Mouse (Mus musculus) NIH3T3 (cell line): ENCODE measurements around the gene Ifnl3.
"Not testable (repeated sequence)": the region's sequence is repeated elsewhere in the genome, so short reads cannot be mapped to it uniquely, and the experiment has no call there.

Source experiments
- DNase-seq: peaks from one replicate; pipeline ENCODE4 v3.0.0-alpha.2; 2012; ENCODE audit warnings: low read depth

Ifnl3 gene

DNA sequence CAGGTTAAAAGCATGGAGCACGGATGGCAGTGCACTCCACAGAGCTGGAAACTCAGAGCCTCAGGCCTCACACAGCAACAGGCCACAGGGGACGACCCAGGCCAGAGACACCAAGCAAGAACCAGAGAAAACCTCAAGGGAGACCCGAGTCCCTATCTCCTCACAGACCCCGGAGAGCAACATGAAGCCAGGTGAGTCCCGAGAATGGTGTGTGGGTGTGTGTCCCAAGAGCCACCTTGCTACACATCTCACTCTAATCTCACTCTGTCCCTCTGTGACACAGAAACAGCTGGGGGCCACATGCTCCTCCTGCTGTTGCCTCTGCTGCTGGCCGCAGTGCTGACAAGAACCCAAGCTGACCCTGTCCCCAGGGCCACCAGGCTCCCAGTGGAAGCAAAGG is at the start of gene Ifnl3:
Ifnl3 (plus strand) TSS at position 301 of the 400 bp plus-strand sequence.
- not testable (repeated sequence) for DNase-seq

DNA sequence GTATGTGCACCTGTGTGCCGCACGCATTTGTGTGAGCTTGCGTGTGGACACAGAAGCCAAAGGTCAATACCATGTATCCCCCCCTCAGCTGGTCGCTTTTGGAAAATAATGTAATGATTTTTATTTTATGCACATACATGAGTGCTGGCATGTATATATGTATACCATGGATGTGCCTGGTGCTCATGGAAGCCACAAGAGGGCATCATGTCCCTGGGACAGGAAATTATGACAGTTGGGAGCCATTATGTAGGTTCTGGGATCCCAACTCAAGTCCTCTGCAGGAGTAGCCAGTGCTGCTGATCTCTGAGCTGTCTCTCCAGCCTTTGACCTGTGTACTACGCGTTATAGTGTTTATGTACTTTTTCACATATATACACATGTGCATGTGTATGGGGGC is 46.4 kb upstream of the Ifnl3 start:
- DNase-seq, result no peak

DNA sequence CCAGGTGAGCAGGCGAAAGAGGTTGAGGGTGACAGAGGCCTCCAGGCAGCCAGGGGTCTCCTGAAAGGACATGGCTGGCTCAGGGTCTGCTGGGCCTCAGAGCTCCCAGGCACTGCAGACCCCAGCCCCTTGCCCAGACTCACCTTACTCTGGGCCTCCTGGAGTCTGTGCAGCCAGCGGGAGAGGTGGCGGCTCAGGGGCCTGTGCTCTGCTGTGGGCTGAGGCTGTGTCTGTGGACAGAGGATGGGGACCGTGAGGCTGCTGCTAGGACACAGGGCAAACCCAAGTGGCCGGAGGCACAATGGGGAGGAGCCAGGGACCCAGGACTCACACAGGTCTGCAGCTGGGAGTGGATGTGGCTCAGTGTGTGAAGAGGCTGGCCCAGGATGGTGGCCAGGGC is 45.3 kb upstream of the Ifnl3 start:
- DNase-seq, result no peak

DNA sequence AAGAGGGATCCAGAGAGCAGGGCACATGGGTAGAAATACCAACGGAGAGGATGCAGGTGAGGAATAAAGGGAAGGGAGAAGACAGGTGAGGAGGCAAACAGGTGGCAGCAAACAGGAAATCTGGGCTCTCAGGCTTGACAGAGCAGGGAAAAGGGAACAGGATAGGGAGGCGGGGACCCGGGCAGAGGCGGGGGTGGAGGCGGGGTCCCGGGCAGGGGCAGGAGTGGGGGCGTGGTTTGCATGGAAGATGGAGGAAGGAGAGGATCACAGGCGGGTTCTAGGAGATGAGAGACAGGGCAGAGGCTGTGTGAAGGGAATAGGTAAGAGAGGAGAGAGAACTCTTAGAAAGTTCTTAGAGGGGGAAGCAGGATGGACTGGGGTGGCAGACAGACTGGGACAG is 43.8 kb upstream of the Ifnl3 start:
- no peak for DNase-seq

DNA sequence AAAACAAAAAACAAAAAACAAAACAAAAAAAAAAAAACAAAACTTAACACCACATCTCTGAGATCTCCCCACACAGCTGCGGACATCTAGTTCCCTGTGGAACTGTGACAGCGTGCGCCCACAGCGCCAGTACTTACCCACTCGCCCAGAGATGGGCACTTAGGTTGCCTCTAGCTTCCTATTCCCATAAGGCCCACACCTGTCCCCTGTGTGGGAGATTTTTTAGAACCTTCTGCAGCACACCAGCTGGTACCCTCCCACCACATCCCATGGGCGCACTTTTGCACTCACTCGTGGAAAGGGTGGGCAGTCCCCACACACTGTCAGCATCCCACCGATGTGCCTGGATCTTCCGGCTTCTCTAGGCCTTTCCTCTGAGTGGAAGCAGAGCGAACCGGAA is 39.8 kb upstream of the Ifnl3 start:
- no peak for DNase-seq

DNA sequence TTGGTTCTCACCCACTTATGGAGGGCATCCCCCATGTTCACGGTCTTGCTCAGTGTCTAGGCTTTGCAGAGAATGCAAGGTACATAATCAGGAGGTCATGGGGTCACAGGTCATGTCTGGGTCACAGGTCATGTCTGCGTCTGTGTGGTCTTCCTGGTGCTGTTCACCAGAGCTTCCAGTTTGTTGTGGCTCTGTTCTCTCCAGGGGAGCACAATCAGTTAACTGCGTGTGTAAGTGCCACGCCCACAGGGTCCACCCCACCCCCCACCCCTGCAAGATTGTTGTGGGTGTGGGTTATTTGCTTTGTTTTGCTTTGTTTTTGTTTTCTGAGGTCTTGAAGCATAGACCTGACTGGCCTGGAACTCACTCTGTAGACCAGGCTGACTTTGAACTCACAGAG is 38.4 kb upstream of the Ifnl3 start:
- DNase-seq, result no peak

DNA sequence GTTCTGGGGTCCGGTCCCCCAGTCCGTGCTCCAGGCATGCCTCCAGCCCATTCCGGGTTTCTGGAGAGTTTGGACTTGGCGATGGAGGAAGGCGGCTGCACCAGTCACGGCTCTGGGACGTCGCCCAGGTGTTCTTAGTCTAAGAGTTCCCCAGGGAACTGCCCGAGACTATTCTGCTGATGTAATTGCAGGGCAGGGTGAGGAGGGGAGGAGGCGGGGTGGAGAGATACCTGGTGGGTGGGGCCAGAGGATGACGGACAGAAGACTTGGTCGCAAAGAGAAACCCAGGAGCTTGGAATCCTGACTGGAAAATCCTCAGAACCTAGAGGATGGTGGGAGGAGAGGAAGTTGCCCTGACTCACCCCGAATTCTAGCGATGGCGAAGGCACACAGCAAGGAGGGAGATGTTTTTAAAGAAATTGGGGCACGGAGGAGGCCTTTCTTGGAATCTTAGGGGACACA is 34.6 kb upstream of the Ifnl3 start:
- peak; percentile 72 for DNase-seq

DNA sequence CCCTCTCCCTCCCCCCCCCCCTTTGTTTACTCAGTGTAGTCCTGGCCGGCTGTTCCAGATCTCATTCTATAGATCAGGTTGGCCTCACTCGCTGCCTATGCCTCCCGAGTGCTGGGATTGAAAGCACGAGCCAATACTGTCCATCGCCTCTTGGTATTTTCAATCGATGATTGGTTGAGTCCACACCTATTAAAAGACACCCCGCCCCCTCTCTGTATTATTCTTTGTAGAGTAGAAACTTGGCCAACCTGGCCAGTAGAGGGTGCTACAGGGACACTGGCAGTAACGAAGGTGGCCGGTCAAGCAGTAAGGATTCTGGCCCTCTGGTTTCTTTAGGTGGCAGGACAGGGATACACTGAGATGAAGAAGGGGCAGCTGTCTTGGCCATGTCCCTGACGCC is 32.2 kb upstream of the Ifnl3 start:
- DNase-seq, result peak; percentile 46

DNA sequence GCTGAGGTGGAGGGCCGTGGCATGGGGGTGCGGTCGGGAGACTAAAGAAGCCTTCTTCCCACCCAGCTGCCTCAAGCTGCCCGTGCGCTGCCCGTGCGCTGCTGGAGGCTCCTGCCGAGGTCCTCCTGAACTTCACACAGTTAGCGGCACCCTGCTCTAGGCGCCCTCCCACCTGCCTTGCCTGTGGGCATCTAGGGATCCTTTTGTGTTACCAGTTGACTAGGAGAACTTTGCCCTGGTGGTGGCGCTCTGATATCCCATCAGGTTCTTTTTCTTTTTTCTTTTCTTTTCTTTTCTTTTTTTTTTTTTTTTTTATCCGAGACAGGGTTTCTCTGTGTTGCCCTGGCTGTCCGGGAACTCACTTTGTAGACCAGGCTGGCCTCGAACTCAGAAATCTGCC is 31.7 kb upstream of the Ifnl3 start:
- DNase-seq, result no peak

DNA sequence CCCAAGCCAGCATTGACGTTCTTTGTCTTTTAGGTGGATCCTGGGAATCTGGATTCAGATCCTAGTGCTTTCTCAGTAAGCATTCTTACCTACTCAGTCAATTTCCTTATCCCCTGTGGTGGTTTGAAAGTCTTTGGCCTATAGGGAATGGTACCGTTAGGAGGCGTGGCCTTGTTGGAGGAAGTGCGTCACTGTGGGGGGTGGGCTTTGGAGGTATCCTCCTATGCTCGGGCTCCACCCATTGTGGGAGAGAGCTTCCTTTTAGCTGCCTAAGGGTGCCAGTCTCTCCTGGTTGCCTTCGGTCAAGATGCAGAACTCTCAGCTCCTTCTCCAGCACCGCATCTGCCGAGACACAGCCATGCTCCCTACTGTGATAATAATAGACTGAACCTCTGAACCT is 30.3 kb upstream of the Ifnl3 start:
- no peak for DNase-seq

DNA sequence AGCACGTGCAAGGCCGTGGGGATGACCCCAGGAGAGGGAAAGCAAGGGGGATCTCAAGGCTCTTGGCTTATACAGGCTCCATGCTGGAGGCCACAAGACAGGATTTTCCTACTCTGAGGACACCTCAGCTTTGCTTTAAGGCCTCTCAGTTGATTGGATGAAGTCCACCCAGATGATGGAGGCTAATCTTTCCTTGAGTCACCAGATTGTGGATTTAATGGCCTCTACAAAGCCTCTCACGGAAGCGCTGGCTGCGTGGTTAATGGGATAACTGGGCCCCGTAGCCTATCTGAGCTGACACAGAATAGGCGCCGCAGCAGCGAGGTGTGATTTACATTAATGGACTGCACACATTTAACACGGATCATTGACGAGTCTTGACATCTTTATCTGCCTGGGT is 27.2 kb upstream of the Ifnl3 start:
- no peak for DNase-seq

DNA sequence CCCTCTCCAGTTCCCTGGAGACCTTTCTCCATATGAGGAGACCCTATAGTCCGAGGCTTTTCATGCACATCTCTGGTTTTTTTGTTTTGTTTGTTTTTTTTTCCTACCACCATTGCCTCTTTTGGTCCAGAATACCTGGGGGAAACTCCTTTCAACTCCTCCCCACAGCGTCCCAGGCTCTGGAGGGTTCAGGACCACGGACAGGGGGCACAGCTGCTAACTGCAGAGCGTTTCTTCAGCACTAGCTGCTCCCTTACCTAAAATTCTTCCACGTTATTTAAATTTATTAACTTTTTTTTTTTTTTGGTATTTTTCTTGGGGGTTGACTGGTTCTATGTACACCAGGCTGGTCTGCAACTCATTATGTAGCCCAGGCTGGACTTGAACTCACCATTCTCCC is 17.1 kb upstream of the Ifnl3 start:
- DNase-seq, result peak; percentile 70

DNA sequence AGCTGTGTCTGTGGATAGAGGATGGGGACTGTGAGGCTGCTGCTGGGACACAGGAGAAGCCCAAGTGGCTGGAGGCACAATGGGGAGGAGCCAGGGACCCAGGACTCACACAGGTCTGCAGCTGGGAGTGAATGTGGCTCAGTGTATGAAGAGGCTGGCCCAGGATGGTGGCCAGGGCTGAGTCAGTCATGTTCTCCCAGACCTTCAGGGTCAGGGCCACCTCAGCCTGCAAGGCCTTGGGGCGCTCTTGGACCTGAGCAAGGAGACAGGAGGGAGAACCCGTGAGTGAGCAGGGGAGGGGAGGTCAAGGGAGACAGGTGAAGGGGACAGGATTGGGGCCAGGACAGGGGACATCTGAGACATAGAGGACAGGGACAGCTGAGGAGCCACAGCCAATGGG is 13.5 kb upstream of the Ifnl3 start:
- DNase-seq, result not testable (repeated sequence)

DNA sequence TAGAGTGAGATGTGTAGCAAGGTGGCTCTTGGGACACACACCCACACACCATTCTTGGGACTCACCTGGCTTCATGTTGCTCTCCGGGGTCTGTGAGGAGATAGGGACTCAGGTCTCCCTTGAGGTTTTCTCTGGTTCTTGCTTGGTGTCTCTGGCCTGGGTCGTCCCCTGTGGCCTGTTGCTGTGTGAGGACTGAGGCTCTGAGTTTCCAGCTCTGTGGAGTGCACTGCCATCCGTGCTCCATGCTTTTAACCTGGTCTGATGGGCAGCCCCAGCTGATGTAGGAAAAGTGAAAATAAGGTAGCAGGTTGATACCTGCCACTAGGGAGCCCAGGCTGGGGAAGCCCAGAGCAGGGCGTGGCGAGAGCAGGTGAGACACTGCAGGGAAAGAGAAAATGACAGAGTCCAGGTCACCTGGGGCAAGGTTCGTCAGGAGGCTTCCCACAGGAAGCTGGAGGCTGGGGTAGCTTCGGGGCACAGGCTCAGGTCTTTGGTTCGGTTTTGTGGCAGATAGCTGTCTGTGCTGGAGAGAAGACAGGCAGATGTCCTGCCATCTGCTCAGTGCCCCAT is 12.1 kb upstream of the Ifnl3 start, which contains the start of gene Ifnl2:
Ifnl2 (minus strand) TSS at position 51 of the 570 bp plus-strand sequence.
- not testable (repeated sequence) for DNase-seq

DNA sequence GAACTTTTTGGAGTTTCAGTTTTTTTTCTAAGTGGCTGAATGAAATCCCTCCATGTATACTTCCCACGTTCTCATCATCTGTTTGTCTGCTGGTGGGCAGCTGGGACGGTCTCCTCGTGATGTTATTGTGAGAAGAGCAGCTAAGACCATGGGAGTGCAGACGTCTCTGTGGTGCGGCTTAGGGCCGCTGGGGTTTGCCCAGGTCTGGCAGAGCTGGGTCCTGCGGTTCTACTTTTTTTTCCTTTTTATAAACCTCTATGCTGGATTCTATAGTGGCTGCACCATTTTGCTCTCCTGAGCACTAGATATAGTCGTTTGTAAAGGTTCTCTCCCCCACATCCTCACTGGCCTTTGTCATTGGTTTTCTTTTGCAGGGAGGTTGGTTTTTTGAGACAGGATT is 11.2 kb upstream of the Ifnl3 start:
- DNase-seq, result no peak

DNA sequence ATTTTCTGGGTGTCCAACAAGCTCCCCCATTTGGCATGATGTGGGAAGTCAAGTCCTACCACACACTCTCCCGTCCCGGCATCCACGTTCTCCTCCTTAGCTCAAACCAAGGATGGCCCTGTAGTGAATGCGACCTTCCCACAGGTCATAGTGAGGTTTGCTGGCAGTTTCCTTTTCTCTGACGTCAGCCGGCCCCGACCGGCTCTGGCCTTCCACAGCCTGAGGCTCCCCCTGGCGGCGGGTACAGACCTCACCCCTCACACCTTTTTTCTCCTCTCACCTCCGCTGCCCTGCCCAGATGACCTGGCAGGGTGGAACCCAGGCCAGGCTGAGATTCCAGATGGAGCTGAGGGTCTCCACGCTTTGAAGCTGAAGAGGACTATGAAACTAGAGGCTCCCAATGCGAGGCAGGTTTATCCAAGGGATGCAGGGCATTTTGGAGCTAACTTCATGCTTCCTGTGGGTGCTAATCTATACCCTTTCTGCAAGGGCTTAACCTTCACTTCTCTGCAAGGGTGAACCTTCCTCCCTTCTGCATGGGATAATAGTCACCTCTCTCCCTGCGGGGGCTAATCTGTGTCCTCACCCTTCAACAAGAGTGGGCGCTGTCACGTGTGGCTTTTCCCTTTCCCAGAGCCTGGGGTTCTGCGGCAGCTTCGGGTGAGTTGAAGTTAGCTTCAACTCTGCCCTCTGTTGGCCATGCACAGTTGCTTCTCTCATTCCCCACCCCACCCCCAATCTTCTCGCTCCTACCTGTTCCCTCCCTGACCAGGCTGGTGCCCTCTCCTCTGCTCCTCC is 5.5 kb downstream of the Ifnl3 start:
- DNase-seq, result peak; percentile 79

DNA sequence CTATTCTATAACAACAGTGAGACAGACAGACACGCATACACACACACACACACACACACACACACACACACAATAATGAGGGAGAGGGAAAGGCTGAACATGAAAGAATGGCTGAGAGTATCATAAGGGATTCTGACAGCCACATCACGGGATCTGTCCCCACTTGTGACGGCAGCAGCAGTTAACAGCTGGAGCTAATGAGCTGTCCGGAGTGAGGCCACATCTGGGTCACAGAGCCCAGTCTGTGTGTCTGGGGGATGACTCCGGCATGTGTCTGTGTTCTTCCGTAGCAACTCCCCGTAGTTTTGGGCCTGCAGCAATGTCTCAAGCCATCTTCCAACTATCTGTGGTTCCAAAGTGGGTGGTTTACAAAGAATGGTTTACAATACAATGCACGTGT is 9.4 kb downstream of the Ifnl3 start:
- no peak for DNase-seq

DNA sequence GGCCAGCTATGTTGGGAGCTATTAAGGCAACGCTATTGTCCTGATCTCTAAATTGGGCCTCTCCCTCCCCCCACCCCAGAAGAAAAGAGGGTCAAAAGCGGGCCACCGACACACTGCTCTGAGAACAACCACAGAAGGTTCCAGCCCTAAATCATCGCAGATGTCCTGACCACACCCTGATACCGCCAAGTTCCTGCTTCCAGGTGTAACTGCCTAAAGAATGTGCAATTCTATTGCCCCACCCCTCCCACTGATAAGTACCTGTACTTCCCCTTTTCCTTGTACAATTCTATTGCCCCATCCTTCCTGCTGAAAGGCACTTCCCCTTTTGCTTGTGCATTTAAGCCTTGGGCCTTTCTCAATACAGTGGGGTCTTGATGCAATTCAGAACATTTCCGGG is 16.2 kb downstream of the Ifnl3 start:
- DNase-seq, result not testable (repeated sequence)

DNA sequence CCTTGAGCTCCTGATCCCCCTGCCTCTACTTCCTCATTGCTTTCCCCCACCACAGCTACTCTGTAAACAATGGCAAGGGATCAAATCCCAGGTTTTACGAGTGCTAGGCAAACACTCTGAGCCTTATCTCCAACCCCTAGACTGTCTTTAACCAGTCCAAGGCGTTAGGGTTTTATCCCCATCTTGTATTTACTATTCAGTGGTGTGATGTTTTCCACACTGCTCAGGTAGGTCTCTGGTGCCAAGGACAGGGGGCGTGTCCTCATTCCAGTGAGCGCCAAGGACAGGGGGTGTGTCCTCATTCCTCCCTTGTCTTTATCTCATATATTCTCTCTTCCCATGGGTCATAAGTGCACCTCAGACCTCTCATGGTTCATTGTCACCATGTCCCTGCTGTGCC is 17.9 kb downstream of the Ifnl3 start, which contains the start of gene Sycn:
Sycn (plus strand) TSS at position 360 of the 400 bp plus-strand sequence.
- DNase-seq, result no peak

DNA sequence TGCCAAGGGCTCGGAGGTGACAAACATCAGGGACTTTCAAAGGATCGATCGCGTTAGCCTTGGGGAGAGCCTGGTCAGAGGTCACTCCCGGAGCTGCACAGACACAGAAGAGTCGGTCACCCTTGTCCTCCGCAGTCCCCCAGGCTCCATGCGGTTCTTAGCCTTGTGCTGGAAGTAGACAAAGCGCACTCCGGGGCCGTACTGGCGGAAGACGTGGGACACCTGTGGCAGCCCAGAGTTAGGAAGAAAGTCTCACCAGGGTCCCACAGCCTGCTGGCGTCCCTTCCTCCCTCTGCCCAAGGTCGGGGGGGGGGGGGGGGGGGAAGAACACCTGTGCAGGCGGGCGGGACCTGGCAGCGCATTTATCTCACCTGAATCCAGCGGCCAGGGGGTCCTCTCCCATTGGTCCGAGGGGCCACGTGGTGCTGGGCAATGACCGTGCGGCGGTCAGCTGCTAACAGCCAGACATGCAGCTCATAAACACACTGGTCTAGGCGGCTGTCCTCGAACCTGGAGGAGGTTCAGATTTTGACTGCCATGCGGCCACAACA is 21.5 kb downstream of the Ifnl3 start:
- no peak for DNase-seq

DNA sequence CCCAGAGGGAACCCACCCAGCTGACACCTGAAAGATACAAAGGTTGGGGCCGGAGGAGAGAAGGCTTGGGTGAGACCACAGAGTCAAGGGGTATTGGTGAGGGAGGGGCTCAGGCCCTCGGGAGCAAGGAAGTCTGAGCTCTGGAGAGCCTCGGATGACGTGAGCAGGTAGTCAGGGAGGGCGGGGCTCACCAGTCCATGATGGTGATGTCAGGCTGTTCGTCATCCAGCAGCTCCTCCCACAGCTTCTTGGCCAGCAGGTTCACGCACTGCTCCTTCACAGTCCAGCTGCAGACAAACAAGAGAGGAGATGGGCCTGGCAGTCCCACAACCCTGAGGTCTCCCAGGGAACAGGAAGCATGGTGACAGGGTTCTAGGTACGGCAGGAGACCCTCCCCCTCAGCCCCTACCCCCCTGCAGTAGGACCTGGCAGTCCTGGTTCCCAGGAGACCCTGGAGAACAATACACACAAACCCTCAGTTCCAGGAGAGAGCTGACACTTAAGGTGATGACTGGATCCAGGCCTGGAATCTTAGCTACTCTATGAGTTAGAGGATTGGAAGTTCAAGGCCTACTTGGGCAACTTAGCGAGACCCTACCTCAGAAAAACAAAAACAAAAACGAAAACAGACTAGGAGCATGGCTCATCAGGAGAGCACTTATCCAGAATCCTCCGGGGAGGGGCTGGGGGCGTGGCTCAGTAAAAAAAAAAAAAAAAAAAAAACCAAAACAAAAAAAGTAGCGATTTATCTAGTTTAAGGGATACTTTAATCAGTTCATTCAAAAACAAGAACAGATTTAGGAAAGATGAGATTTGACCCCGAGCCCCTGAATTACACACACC is 22.6 kb downstream of the Ifnl3 start:
- DNase-seq, result peak; percentile 51

DNA sequence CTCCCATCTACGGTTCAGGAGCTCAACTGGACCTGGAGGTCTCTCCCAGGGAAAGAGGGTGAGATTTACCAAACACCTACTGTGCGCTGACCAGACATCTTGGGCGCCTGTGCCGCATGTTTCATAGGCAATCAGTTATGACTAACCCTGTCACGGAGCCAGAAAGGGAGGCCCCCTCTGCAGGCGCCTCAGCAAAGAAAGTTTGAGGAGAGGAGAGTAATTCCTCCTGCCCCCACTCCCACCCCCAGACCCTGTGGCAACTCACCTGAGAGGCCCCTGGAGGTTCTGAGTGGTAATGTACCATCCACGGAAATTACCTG is 23.2 kb downstream of the Ifnl3 start:
- no peak for DNase-seq

DNA sequence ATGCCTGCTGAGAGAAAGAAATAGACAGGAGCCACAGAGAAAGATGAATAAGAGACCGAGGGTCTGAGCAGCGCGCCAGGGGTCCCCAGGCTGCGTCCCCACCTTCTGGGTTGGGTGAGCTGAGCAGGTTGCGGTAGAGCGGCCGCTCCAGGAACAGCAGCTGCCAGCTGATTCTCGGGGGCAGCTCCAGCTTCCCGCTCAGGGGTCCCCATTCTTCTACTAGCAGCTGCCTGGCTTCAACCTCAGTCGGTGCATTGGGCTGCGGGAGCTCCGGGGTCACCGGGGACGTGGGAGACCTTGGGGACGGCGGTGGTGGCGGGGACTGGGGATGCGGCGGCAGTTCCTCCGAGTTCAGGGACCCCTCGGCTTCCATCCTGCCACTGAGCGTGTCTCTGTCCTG is 24.0 kb downstream of the Ifnl3 start:
- DNase-seq, result no peak
